Mouse (Mus musculus) limb, embryonic 14.5 days (tissue): Measurements from ENCODE around the gene 4933405L10Rik. TPM values are rescaled to one million over a fixed set of nuclear protein-coding genes. Genes with fewer than 3 reads are reported as not detected.

ENCODE experiments used
- ATAC-seq: fragments of 200-750 bp; cut with Nextera tagmentation; 2 replicates; pipeline ENCODE4 v1.8.0; 2017; ENCODE audit warnings: low read depth, moderate number of reproducible peaks, moderate TSS enrichment; ENCODE audit not compliant: low FRiP score
- DNase-seq: peaks from one replicate; pipeline ENCODE4 v3.0.0-alpha.2; 2015; ENCODE audit warnings: low spot score
- H3K27ac ChIP-seq: fragments of 300-500 bp; sonication (generic); replicated peaks from 2 replicates; pipeline ENCODE4 v1.5.1; 2014; ENCODE audit warnings: low read depth, mild to moderate bottlenecking, low read length, moderate library complexity, mixed read lengths
- H3K27me3 ChIP-seq: fragments of 300-500 bp; sonication (generic); 2 replicates; pipeline ENCODE4 v1.6.1; 2014; ENCODE audit warnings: low read length, mixed read lengths; ENCODE audit not compliant: control insufficient read depth, insufficient read depth
- H3K36me3 ChIP-seq: fragments of 300-500 bp; sonication (generic); 2 replicates; pipeline ENCODE4 v1.6.1; 2014; ENCODE audit warnings: mild to moderate bottlenecking, low read length, moderate library complexity, mixed read lengths; ENCODE audit not compliant: control insufficient read depth, insufficient read depth
- H3K4me1 ChIP-seq: fragments of 300-500 bp; sonication (generic); 2 replicates; pipeline ENCODE4 v1.6.1; 2014; ENCODE audit warnings: antibody characterized with exemption, low read length, mixed read lengths; ENCODE audit not compliant: control insufficient read depth, insufficient read depth
- H3K4me2 ChIP-seq: fragments of 300-500 bp; sonication (generic); replicated peaks from 2 replicates; pipeline ENCODE4 v1.6.1; 2014; ENCODE audit warnings: low read depth, mild to moderate bottlenecking, low read length, moderate library complexity; ENCODE audit not compliant: severe bottlenecking
- H3K4me3 ChIP-seq: fragments of 300-500 bp; sonication (generic); replicated peaks from 2 replicates; pipeline ENCODE4 v1.5.1; 2014; ENCODE audit warnings: low read length
- H3K9ac ChIP-seq: fragments of 300-500 bp; sonication (generic); 2 replicates; pipeline ENCODE4 v1.6.1; 2014; ENCODE audit warnings: mild to moderate bottlenecking, low read depth, low read length, moderate library complexity; ENCODE audit not compliant: severe bottlenecking
- H3K9me3 ChIP-seq: fragments of 300-500 bp; sonication (generic); 2 replicates; pipeline ENCODE4 v1.6.1; 2016; ENCODE audit warnings: low read length; ENCODE audit not compliant: control insufficient read depth
- POLR2A ChIP-seq: fragments of 200-500 bp; IDR thresholded peaks from 2 replicates; pipeline ENCODE4 v1.8.0; 2012; ENCODE audit warnings: inconsistent platforms, mild to moderate bottlenecking, moderate library complexity, borderline replicate concordance; ENCODE audit not compliant: insufficient read depth, insufficient read length; ENCODE audit errors: extremely low read depth
- WGBS: fragments of 180-500 bp; shearing (Covaris S2); extraction: QIAGEN DNeasy Blood & Tissue Kit; methylation state at CpG from one replicate; pipeline ENCODE4 v1.1.7; 2014; 5-methylcytosine and 5-hydroxymethylcytosine counted together
- polyA plus RNA-seq, 2 experiments: library from polyadenylated mRNA; depleted of rRNA in 1 of 2; stranded (reverse) in 1 of 2; unstranded in 1 of 2; fragments of >200 nt; fragmentation: Nextera tagmentation in 1 of 2; extraction: Ambion mirVana in 1 of 2; gene quantifications; 2 replicates each; pipeline versions ENCODE4 v1.2.1 to v1.2.3; 2012 to 2014

Gene 4933405L10Rik
- polyA plus RNA-seq, 2 experiments: 0.29 TPM; not detected in 1

- no peak for ATAC-seq
- no peaks in the 10 kb centered on the region for H3K27me3 ChIP-seq
- 2% methylated on average over 12 of the region's 12 CpGs for WGBS
- peaks cover 6% of the 10 kb centered on the region; the same call in 1 of the 2 replicates for H3K4me1 ChIP-seq
- H3K36me3 ChIP-seq: no peaks in the 10 kb centered on the region
- no peak overlapping the region for H3K27ac ChIP-seq
- peak overlapping the region; percentile 74 for H3K4me2 ChIP-seq
- H3K9me3 ChIP-seq: no peaks in the 10 kb centered on the region
- TF ChIP-seq POLR2A: no peak
- no peak for DNase-seq
- peak overlapping the region; percentile 85 for H3K4me3 ChIP-seq
- H3K9ac ChIP-seq: peak overlapping the region; percentile 75
Measured at GRCm38 (mm10) chr8:105757796-105758276, 50.4 kb downstream of the 4933405L10Rik start.

GRCm38 (mm10) chr8:105758277-105759108, 51.0 kb downstream of the 4933405L10Rik start, which contains the start of gene Gfod2:
Gene Gfod2, minus strand, starts transcription at chr8:105758664.
- H3K9me3 ChIP-seq: no peaks in the 10 kb centered on the region
- DNase-seq (peak; percentile 95), ATAC-seq (peak; percentile 99)
- H3K27me3 ChIP-seq: no peaks in the 10 kb centered on the region
- no peaks in the 10 kb centered on the region for H3K36me3 ChIP-seq
- 0 out of 2 replicates have a peak within 1 kb of the TSS, but pooled peaks have one; percentile 39 for H3K27ac ChIP-seq
- 0 out of 2 replicates have a peak, but pooled peaks have one; percentile 55 for TF ChIP-seq POLR2A
- H3K9ac ChIP-seq: peak within 1 kb of the TSS; percentile 75
- 2% methylated on average over 57 of the region's 57 CpGs for WGBS
- H3K4me3 ChIP-seq: peak within 1 kb of the TSS; percentile 85
- peaks cover 6% of the 10 kb centered on the region; the same call in 1 of the 2 replicates for H3K4me1 ChIP-seq
- H3K4me2 ChIP-seq: peak within 1 kb of the TSS; percentile 74

Other genes starting within 250 kb of the 4933405L10Rik start
- 107 and 130 TPM in 2 replicates for gene Tppp3, start 236.1 kb upstream of the 4933405L10Rik start, polyA plus RNA-seq (2012; rRNA removed)
- 123 and 164 TPM in 2 replicates for gene Tppp3, start 236.1 kb upstream of the 4933405L10Rik start, polyA plus RNA-seq (2014; fragmentation: Nextera tagmentation; extraction: Ambion mirVana)
- 72.3 and 90.2 TPM in 2 replicates for gene Zdhhc1, start 210.8 kb upstream of the 4933405L10Rik start, polyA plus RNA-seq (2012; rRNA removed)
- gene Zdhhc1, start 210.8 kb upstream of the 4933405L10Rik start, polyA plus RNA-seq (2014; fragmentation: Nextera tagmentation; extraction: Ambion mirVana): 36.8 and 42.9 TPM in 2 replicates
- 3.3 and 6.4 TPM in 2 replicates for gene Hsd11b2, start 188.9 kb upstream of the 4933405L10Rik start, polyA plus RNA-seq (2012; rRNA removed)
- gene Hsd11b2, start 188.9 kb upstream of the 4933405L10Rik start, polyA plus RNA-seq (2014; fragmentation: Nextera tagmentation; extraction: Ambion mirVana): 1.7 and 2.2 TPM in 2 replicates
- gene Atp6v0d1, start 141.6 kb upstream of the 4933405L10Rik start, polyA plus RNA-seq (2012; rRNA removed): 98.9 and 105 TPM in 2 replicates
- 91.2 and 93.2 TPM in 2 replicates for gene Atp6v0d1, start 141.6 kb upstream of the 4933405L10Rik start, polyA plus RNA-seq (2014; fragmentation: Nextera tagmentation; extraction: Ambion mirVana)
- gene Ripor1, start 102.4 kb upstream of the 4933405L10Rik start, polyA plus RNA-seq (2012; rRNA removed): 25.0 and 34.3 TPM in 2 replicates
- 18.7 and 22.1 TPM in 2 replicates for gene Ripor1, start 102.4 kb upstream of the 4933405L10Rik start, polyA plus RNA-seq (2014; fragmentation: Nextera tagmentation; extraction: Ambion mirVana)
- 39.1 and 48.1 TPM in 2 replicates for gene Ctcf, start 71.1 kb upstream of the 4933405L10Rik start, polyA plus RNA-seq (2012; rRNA removed)
- 97.8 and 107 TPM in 2 replicates for gene Ctcf, start 71.1 kb upstream of the 4933405L10Rik start, polyA plus RNA-seq (2014; fragmentation: Nextera tagmentation; extraction: Ambion mirVana)
- 1.0 and 1.7 TPM in 2 replicates for gene Agrp, start 70.3 kb upstream of the 4933405L10Rik start, polyA plus RNA-seq (2012; rRNA removed)
- gene Agrp, start 70.3 kb upstream of the 4933405L10Rik start, polyA plus RNA-seq (2014; fragmentation: Nextera tagmentation; extraction: Ambion mirVana): 2.5 and 2.6 TPM in 2 replicates
- gene Carmil2, start 21.4 kb upstream of the 4933405L10Rik start, polyA plus RNA-seq (2012; rRNA removed): 2.1 and 2.3 TPM in 2 replicates
- gene Carmil2, start 21.4 kb upstream of the 4933405L10Rik start, polyA plus RNA-seq (2014; fragmentation: Nextera tagmentation; extraction: Ambion mirVana): 0.63 and 0.66 TPM in 2 replicates
- 52.8 and 68.4 TPM in 2 replicates for gene Acd, start 6.6 kb upstream of the 4933405L10Rik start, polyA plus RNA-seq (2012; rRNA removed)
- gene Acd, start 6.6 kb upstream of the 4933405L10Rik start, polyA plus RNA-seq (2014; fragmentation: Nextera tagmentation; extraction: Ambion mirVana): 62.0 and 72.1 TPM in 2 replicates
- gene Pard6a, start 6.5 kb upstream of the 4933405L10Rik start, polyA plus RNA-seq (2012; rRNA removed): 17.9 and 28.4 TPM in 2 replicates
- 18.4 and 19.3 TPM in 2 replicates for gene Pard6a, start 6.5 kb upstream of the 4933405L10Rik start, polyA plus RNA-seq (2014; fragmentation: Nextera tagmentation; extraction: Ambion mirVana)
- gene Enkd1, start 555 bp downstream of the 4933405L10Rik start, polyA plus RNA-seq (2012; rRNA removed): 43.3 and 45.4 TPM in 2 replicates
- gene Enkd1, start 555 bp downstream of the 4933405L10Rik start, polyA plus RNA-seq (2014; fragmentation: Nextera tagmentation; extraction: Ambion mirVana): 19.8 and 22.8 TPM in 2 replicates
- 10.5 and 11.7 TPM in 2 replicates for gene Gfod2, start 51.0 kb downstream of the 4933405L10Rik start, polyA plus RNA-seq (2012; rRNA removed)
- gene Gfod2, start 51.0 kb downstream of the 4933405L10Rik start, polyA plus RNA-seq (2014; fragmentation: Nextera tagmentation; extraction: Ambion mirVana): 13.6 and 17.7 TPM in 2 replicates
- 31.3 and 37.4 TPM in 2 replicates for gene Ranbp10, start 119.7 kb downstream of the 4933405L10Rik start, polyA plus RNA-seq (2012; rRNA removed)
- 12.2 and 15.0 TPM in 2 replicates for gene Ranbp10, start 119.7 kb downstream of the 4933405L10Rik start, polyA plus RNA-seq (2014; fragmentation: Nextera tagmentation; extraction: Ambion mirVana)
- gene Tsnaxip1, start 120.1 kb downstream of the 4933405L10Rik start, polyA plus RNA-seq (2012; rRNA removed): 0.06 and 0.19 TPM in 2 replicates
- 0.18 and 0.62 TPM in 2 replicates for gene Tsnaxip1, start 120.1 kb downstream of the 4933405L10Rik start, polyA plus RNA-seq (2014; fragmentation: Nextera tagmentation; extraction: Ambion mirVana)
- gene Cenpt, start 145.6 kb downstream of the 4933405L10Rik start, polyA plus RNA-seq (2012; rRNA removed): 92.2 and 98.0 TPM in 2 replicates
- 41.5 and 45.7 TPM in 2 replicates for gene Cenpt, start 145.6 kb downstream of the 4933405L10Rik start, polyA plus RNA-seq (2014; fragmentation: Nextera tagmentation; extraction: Ambion mirVana)
- gene Thap11, start 147.5 kb downstream of the 4933405L10Rik start, polyA plus RNA-seq (2012; rRNA removed): 70.7 and 83.1 TPM in 2 replicates
- 62.5 and 68.4 TPM in 2 replicates for gene Thap11, start 147.5 kb downstream of the 4933405L10Rik start, polyA plus RNA-seq (2014; fragmentation: Nextera tagmentation; extraction: Ambion mirVana)
- gene Nutf2, start 152.9 kb downstream of the 4933405L10Rik start, polyA plus RNA-seq (2012; rRNA removed): 239 and 249 TPM in 2 replicates
- gene Nutf2, start 152.9 kb downstream of the 4933405L10Rik start, polyA plus RNA-seq (2014; fragmentation: Nextera tagmentation; extraction: Ambion mirVana): 259 and 271 TPM in 2 replicates
- 91.8 and 127 TPM in 2 replicates for gene Edc4, start 173.2 kb downstream of the 4933405L10Rik start, polyA plus RNA-seq (2012; rRNA removed)
- 39.6 and 49.1 TPM in 2 replicates for gene Edc4, start 173.2 kb downstream of the 4933405L10Rik start, polyA plus RNA-seq (2014; fragmentation: Nextera tagmentation; extraction: Ambion mirVana)
- gene Nrn1l, start 185.9 kb downstream of the 4933405L10Rik start, polyA plus RNA-seq (2012; rRNA removed): 2.2 TPM in 2 replicates
- gene Nrn1l, start 185.9 kb downstream of the 4933405L10Rik start, polyA plus RNA-seq (2014; fragmentation: Nextera tagmentation; extraction: Ambion mirVana): 0.45 and 1.1 TPM in 2 replicates
- gene Pskh1, start 192.8 kb downstream of the 4933405L10Rik start, polyA plus RNA-seq (2012; rRNA removed): 57.2 and 82.7 TPM in 2 replicates
- 33.1 and 37.6 TPM in 2 replicates for gene Pskh1, start 192.8 kb downstream of the 4933405L10Rik start, polyA plus RNA-seq (2014; fragmentation: Nextera tagmentation; extraction: Ambion mirVana)
- gene Ctrl, start 226.2 kb downstream of the 4933405L10Rik start, polyA plus RNA-seq (2012; rRNA removed): 4.1 and 5.7 TPM in 2 replicates
- gene Ctrl, start 226.2 kb downstream of the 4933405L10Rik start, polyA plus RNA-seq (2014; fragmentation: Nextera tagmentation; extraction: Ambion mirVana): 0.88 and 1.7 TPM in 2 replicates
- gene Psmb10, start 230.8 kb downstream of the 4933405L10Rik start, polyA plus RNA-seq (2012; rRNA removed): 31.8 and 45.8 TPM in 2 replicates
- gene Psmb10, start 230.8 kb downstream of the 4933405L10Rik start, polyA plus RNA-seq (2014; fragmentation: Nextera tagmentation; extraction: Ambion mirVana): 37.8 and 38.8 TPM in 2 replicates
- 15.9 and 18.5 TPM in 2 replicates for gene Lcat, start 235.7 kb downstream of the 4933405L10Rik start, polyA plus RNA-seq (2012; rRNA removed)
- gene Lcat, start 235.7 kb downstream of the 4933405L10Rik start, polyA plus RNA-seq (2014; fragmentation: Nextera tagmentation; extraction: Ambion mirVana): 1.9 and 3.0 TPM in 2 replicates